Mouse (Mus musculus): ENCODE measurements around the gene Mrps5. TPM values are rescaled to one million over a fixed set of nuclear protein-coding genes. Genes with fewer than 3 reads are reported as not detected.

The Mrps5 gene
- polyA plus RNA-seq (2014; fragmentation: Nextera tagmentation; extraction: Ambion mirVana): 154 and 157 TPM in 2 replicates

DNA sequence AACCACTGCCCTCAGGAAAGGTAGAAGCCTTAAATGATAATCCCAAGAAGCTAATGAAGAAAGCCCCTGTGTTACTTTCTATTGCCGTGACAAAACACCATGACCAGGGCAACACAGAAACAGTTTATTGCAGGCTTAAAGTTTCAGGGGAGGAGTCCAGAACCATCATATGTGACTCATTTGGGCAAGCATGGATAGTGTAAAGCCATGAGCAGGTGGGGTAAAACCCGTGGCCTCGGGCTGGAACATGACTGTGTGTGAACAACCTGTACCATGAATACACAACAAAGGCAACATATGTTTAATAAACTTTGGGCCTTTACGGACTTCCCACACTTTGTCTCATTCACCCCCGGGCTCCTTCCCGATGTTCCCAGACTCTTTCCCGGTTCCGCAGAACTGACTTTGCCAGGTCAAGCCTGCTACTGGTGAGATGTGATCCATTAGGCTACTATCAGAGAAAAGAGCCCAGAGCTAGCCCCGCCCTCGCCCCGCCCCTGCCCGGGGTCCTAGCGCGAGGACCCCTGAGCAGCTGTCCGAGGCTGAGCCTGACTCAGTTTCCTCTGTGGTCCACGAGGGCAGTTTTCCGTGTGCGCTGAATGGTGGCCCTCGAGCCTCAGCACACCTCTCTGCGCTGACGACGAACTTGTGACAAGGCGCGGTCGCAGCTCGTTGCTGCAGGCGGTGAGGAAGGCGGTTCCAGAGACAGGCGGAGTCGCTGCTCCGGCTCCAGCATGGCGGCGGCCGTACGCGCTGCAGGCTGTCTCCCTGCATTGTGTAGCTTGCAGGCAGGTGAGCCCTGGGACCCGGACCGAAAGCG, at the start of gene Mrps5, which contains the start of gene Zfp661:
Gene Mrps5 (plus strand): TSS at position 529 of the 820 bp plus-strand sequence.
Gene Zfp661 (minus strand): TSS at position 401 of the 820 bp plus-strand sequence.
- Histone ChIP-seq H3K4me3 (ENCODE audit: low read depth, low read length) (peak within 1 kb of the TSS; percentile 86), H3K36me3 (ENCODE audit: control insufficient read depth, insufficient read depth, low read length) (no peaks in the 10 kb centered on the region), H3K4me1 (replicated peaks; ENCODE audit: control insufficient read depth, insufficient read depth, low read length) (0 out of 2 replicates have a peak, but pooled peaks cover 2% of the 10 kb centered on the region), H3K9me3 (ENCODE audit: control insufficient read depth, low read length) (no peaks in the 10 kb centered on the region), H3K27me3 (ENCODE audit: control insufficient read depth, insufficient read depth, low read length) (no peaks in the 10 kb centered on the region), H3K9ac (ENCODE audit: low read depth, low read length) (peak within 1 kb of the TSS; percentile 92), H3K27ac (ENCODE audit: low read depth, low read length) (peak within 1 kb of the TSS; percentile 85; the same call in 1 of the 2 replicates), H3K4me2 (replicated peaks; ENCODE audit: low read depth, low read length) (peak within 1 kb of the TSS; percentile 74)
- ATAC-seq (ENCODE audit: low FRiP score) (peak; percentile 87), DNase-seq (ENCODE audit: low spot score) (peak; percentile 90)
- 6% methylated on average over 39 of the region's 39 CpGs for WGBS

DNA sequence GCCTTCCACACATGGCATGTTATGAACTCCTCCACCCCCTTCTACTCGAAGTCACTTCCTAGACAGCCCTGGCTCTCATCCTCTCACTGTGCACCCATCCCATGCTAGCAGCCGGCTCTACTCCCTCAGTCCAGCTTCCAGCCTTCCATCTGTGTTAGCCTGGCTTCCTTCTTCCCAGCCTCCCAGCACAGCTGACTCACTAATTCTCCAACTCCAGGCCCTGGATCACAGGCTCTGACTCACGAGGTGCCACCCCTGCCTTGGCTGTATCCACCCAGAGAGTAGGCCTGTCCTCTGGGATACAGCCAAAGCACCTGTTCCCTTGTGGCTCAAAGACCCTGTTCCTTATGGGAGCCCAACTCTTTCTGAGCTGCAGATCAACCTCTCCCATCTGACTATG, 49.5 kb upstream of the Mrps5 start:
- ATAC-seq (ENCODE audit: low FRiP score): no peak
- peaks cover 33% of the 10 kb centered on the region for H3K27me3 ChIP-seq (ENCODE audit: control insufficient read depth, insufficient read depth, low read length)
- DNase-seq (ENCODE audit: low spot score): no peak
- H3K4me3 ChIP-seq (ENCODE audit: low read depth, low read length): no peak overlapping the region
- no peak overlapping the region for H3K4me2 ChIP-seq (replicated peaks; ENCODE audit: low read depth, low read length)
- H3K9ac ChIP-seq (ENCODE audit: low read depth, low read length): no peak overlapping the region
- 66% methylated on average over 3 of the region's 3 CpGs for WGBS
- no peak overlapping the region for H3K27ac ChIP-seq (ENCODE audit: low read depth, low read length)
- no peaks in the 10 kb centered on the region for H3K9me3 ChIP-seq (ENCODE audit: control insufficient read depth, low read length)
- no peaks in the 10 kb centered on the region; the same call in 1 of the 2 replicates for H3K4me1 ChIP-seq (replicated peaks; ENCODE audit: control insufficient read depth, insufficient read depth, low read length)
- no peaks in the 10 kb centered on the region for H3K36me3 ChIP-seq (ENCODE audit: control insufficient read depth, insufficient read depth, low read length)

DNA sequence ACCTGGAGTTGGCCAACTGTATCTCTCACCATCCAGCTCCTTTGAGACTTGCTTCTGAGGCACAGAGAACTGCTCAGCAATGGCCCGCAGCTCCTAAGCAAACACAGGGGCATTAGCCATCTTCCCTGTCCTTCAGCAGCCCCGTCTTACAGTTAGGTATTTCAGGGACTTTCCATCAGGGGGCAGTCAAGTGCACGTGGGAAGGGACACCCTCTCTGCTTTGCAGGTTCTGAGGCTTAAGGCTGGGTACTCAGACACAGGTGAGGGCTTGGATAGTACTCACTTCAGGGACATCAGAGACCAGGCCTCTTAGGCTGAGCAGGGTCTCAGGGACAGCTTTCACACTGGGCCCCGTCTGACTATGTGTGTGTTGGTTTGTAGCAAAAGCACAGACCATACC, 47.5 kb upstream of the Mrps5 start:
- WGBS: 27% methylated on average over 4 of the region's 4 CpGs
- no peak overlapping the region for H3K27ac ChIP-seq (ENCODE audit: low read depth, low read length)
- no peak overlapping the region for H3K4me3 ChIP-seq (ENCODE audit: low read depth, low read length)
- H3K27me3 ChIP-seq (ENCODE audit: control insufficient read depth, insufficient read depth, low read length): peaks cover 37% of the 10 kb centered on the region
- no peaks in the 10 kb centered on the region; the same call in 1 of the 2 replicates for H3K4me1 ChIP-seq (replicated peaks; ENCODE audit: control insufficient read depth, insufficient read depth, low read length)
- DNase-seq (ENCODE audit: low spot score) (peak; percentile 54), ATAC-seq (ENCODE audit: low FRiP score) (no peak)
- no peak overlapping the region for H3K9ac ChIP-seq (ENCODE audit: low read depth, low read length)
- H3K9me3 ChIP-seq (ENCODE audit: control insufficient read depth, low read length): no peaks in the 10 kb centered on the region
- no peak overlapping the region for H3K4me2 ChIP-seq (replicated peaks; ENCODE audit: low read depth, low read length)
- H3K36me3 ChIP-seq (ENCODE audit: control insufficient read depth, insufficient read depth, low read length): no peaks in the 10 kb centered on the region

DNA sequence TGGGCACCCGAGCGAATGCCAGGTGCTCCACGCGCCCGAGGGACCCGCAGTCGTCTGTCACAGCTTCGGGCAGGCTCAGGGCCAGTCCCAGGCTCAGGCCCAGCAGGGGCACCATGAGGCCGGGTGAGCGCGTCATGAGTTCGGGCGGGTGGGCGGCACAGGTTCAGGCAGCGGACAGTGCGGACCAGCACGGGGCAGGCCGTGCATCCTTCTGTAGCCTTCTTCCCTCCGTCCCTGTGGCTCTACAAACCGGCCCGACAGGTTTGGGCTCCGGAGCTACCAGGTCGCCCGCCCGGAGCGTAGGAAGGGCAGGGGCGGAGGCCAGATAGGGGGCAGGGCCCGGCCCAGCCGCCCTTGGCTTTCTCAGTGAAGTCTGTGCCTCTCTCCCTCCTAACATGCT, 45.8 kb upstream of the Mrps5 start, which contains the start of gene Prom2:
Gene Prom2 (minus strand): TSS at position 283 of the 400 bp plus-strand sequence.
- Histone ChIP-seq H3K36me3 (ENCODE audit: control insufficient read depth, insufficient read depth, low read length) (no peaks in the 10 kb centered on the region), H3K4me1 (replicated peaks; ENCODE audit: control insufficient read depth, insufficient read depth, low read length) (no peaks in the 10 kb centered on the region; the same call in 1 of the 2 replicates), H3K9ac (ENCODE audit: low read depth, low read length) (no peak within 1 kb of the TSS), H3K4me3 (ENCODE audit: low read depth, low read length) (peak within 1 kb of the TSS; percentile 23), H3K27ac (ENCODE audit: low read depth, low read length) (no peak within 1 kb of the TSS), H3K27me3 (ENCODE audit: control insufficient read depth, insufficient read depth, low read length) (peaks cover 37% of the 10 kb centered on the region), H3K4me2 (replicated peaks; ENCODE audit: low read depth, low read length) (peak within 1 kb of the TSS; percentile 11), H3K9me3 (ENCODE audit: control insufficient read depth, low read length) (no peaks in the 10 kb centered on the region)
- ATAC-seq (ENCODE audit: low FRiP score) (no peak), DNase-seq (ENCODE audit: low spot score) (peak; percentile 26)
- WGBS: 3% methylated on average over 29 of the region's 29 CpGs

DNA sequence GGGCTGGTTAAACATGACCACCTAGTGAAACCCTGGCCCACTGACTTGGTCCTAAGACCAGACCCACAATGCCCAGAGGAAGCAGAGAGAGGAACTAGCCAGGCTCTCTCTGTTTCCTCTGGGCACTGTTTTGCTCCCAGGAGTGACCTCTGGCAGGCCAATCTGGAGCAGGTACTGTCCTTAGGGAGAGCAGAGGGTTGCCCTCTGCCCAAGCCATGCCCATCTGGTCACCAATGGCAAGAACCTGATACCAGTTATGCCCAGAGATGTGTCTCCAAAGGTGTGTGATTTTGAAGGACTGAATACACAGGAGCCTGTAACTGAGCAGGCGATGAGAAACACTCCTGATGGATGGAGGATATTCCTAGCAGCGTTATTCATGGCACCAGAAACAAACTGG, 45.3 kb upstream of the Mrps5 start:
- no peak overlapping the region for H3K4me2 ChIP-seq (replicated peaks; ENCODE audit: low read depth, low read length)

DNA sequence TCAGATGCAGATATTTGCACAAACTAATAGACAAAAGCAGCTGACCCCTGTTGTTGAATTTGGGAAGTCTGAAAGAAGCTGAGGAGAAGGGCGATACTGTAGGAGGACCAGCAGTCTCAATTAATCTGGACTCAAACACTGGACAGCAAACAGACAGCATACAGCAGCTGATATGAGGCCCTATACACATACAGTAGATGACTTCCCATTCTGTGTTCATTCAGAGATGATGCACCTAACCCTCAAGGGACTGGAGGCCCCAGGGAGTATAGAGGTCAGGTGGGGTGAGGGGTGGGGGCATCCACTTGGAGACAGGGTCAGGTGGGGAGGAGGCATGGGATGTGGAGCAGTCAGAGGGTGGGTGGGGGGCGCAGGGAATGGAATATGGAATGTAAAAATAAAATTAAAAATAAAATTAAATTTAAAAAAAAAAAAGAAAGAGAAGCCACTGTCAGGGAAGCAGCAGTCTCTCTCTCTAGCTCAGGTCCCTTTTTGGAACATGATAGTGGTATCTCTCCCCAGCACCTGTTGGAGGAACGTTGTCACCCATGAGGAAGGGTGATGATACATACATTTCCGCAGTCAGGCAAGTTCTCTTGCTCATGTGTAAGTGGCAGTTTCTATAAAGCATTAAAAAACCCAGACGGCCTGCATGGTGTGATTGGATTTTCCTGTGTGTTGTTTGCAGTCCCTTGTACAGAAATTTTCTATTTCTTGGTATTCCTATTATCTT, 38.5 kb upstream of the Mrps5 start:
- no peak overlapping the region for H3K9ac ChIP-seq (ENCODE audit: low read depth, low read length)
- no peak for ATAC-seq (ENCODE audit: low FRiP score)
- WGBS: 81% methylated on average over 5 of the region's 5 CpGs

More for the DNA sequence above, 45.3 kb upstream of the Mrps5 start:
- no peaks in the 10 kb centered on the region for H3K9me3 ChIP-seq (ENCODE audit: control insufficient read depth, low read length)
- H3K27ac ChIP-seq (ENCODE audit: low read depth, low read length): no peak overlapping the region
- peaks cover 37% of the 10 kb centered on the region for H3K27me3 ChIP-seq (ENCODE audit: control insufficient read depth, insufficient read depth, low read length)
- WGBS: 90% methylated on average over 2 of the region's 2 CpGs
- H3K9ac ChIP-seq (ENCODE audit: low read depth, low read length): no peak overlapping the region
- no peak for DNase-seq (ENCODE audit: low spot score)
- H3K36me3 ChIP-seq (ENCODE audit: control insufficient read depth, insufficient read depth, low read length): no peaks in the 10 kb centered on the region
- ATAC-seq (ENCODE audit: low FRiP score): no peak
- H3K4me3 ChIP-seq (ENCODE audit: low read depth, low read length): no peak overlapping the region
- no peaks in the 10 kb centered on the region; the same call in 1 of the 2 replicates for H3K4me1 ChIP-seq (replicated peaks; ENCODE audit: control insufficient read depth, insufficient read depth, low read length)

DNA sequence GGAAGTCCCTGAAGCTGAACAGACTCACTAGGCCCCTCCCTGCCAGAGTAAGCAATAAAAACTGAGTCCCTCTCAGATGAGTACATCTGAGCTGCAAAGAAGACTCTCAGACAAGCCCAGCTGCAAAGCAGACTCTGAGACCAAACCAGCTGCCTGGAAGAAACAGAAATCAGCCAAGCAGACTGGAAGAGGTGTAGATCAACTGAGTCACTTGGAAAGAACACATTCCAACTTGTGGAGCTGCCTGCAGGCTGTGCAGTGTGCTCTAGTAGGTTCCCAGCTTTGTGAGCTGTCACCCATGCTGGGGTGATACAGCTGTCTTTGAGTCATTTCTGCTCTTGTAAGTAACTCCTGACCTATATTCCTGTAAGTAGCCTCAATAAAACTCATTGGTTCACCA, 37.3 kb upstream of the Mrps5 start:
- ATAC-seq (ENCODE audit: low FRiP score) (no peak), DNase-seq (ENCODE audit: low spot score) (no peak)
- Histone ChIP-seq H3K4me1 (replicated peaks; ENCODE audit: control insufficient read depth, insufficient read depth, low read length) (no peaks in the 10 kb centered on the region), H3K27me3 (ENCODE audit: control insufficient read depth, insufficient read depth, low read length) (no peaks in the 10 kb centered on the region), H3K9ac (ENCODE audit: low read depth, low read length) (no peak overlapping the region), H3K9me3 (ENCODE audit: control insufficient read depth, low read length) (no peaks in the 10 kb centered on the region), H3K4me3 (ENCODE audit: low read depth, low read length) (no peak overlapping the region), H3K36me3 (ENCODE audit: control insufficient read depth, insufficient read depth, low read length) (no peaks in the 10 kb centered on the region), H3K4me2 (replicated peaks; ENCODE audit: low read depth, low read length) (no peak overlapping the region), H3K27ac (ENCODE audit: low read depth, low read length) (no peak overlapping the region)

More for the DNA sequence above, 38.5 kb upstream of the Mrps5 start:
- Histone ChIP-seq H3K9me3 (ENCODE audit: control insufficient read depth, low read length) (no peaks in the 10 kb centered on the region), H3K27me3 (ENCODE audit: control insufficient read depth, insufficient read depth, low read length) (no peaks in the 10 kb centered on the region), H3K4me3 (ENCODE audit: low read depth, low read length) (no peak overlapping the region), H3K4me1 (replicated peaks; ENCODE audit: control insufficient read depth, insufficient read depth, low read length) (no peaks in the 10 kb centered on the region), H3K36me3 (ENCODE audit: control insufficient read depth, insufficient read depth, low read length) (no peaks in the 10 kb centered on the region), H3K4me2 (replicated peaks; ENCODE audit: low read depth, low read length) (no peak overlapping the region), H3K27ac (ENCODE audit: low read depth, low read length) (no peak overlapping the region)
- no peak for DNase-seq (ENCODE audit: low spot score)

DNA sequence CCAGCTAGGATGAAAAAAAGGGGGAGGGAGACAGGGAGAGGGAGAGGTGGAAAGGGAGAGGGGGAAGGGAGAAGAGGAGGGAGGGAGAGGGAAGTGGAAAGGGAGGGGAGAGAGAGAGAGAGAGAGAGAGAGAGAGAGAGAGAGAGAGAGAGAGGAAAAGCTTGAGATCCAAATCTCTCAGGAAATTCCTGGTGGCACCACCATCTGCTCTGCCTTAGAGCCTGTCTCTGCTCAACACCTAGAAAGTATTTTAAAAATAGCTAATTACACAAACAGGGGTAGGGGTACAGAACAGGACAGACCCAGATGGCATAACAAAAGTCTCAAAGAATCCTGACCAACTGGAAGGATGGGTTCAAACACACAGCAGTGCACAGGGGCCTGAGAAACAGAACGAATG, 36.6 kb upstream of the Mrps5 start:
- Histone ChIP-seq H3K4me1 (replicated peaks; ENCODE audit: control insufficient read depth, insufficient read depth, low read length) (no peaks in the 10 kb centered on the region), H3K27me3 (ENCODE audit: control insufficient read depth, insufficient read depth, low read length) (no peaks in the 10 kb centered on the region), H3K36me3 (ENCODE audit: control insufficient read depth, insufficient read depth, low read length) (no peaks in the 10 kb centered on the region), H3K9me3 (ENCODE audit: control insufficient read depth, low read length) (no peaks in the 10 kb centered on the region), H3K27ac (ENCODE audit: low read depth, low read length) (no peak overlapping the region), H3K9ac (ENCODE audit: low read depth, low read length) (no peak overlapping the region), H3K4me3 (ENCODE audit: low read depth, low read length) (no peak overlapping the region), H3K4me2 (replicated peaks; ENCODE audit: low read depth, low read length) (no peak overlapping the region)
- whole genome bisulfite sequencing: 84% methylated on average over 1 of the region's 1 CpGs
- ATAC-seq (ENCODE audit: low FRiP score) (no peak), DNase-seq (ENCODE audit: low spot score) (no peak)
